Mouse (Mus musculus): ENCODE measurements around the gene Aar2. TPM values are rescaled to one million over a fixed set of nuclear protein-coding genes. Genes with fewer than 3 reads are reported as not detected.

Aar2 gene
- polyA plus RNA-seq, 1 experiment from 2014 or later: 21.8 TPM

- H3K4me2 ChIP-seq (replicated peaks; ENCODE audit: low read depth, low read length): no peak overlapping the region
- H3K4me3 ChIP-seq (ENCODE audit: low read depth, low read length): no peak overlapping the region
- no peak overlapping the region for H3K9ac ChIP-seq (replicated peaks; ENCODE audit: low read depth)
- no peak for ATAC-seq
- H3K27ac ChIP-seq (ENCODE audit: low read length): no peak overlapping the region
- DNase-seq (ENCODE audit: low spot score): no peak
- 65% methylated on average over 6 of the region's 6 CpGs for WGBS
- no peaks in the 10 kb centered on the region for H3K9me3 ChIP-seq (ENCODE audit: low read length)
- H3K36me3 ChIP-seq (ENCODE audit: insufficient read depth, low read length): peaks cover 14% of the 10 kb centered on the region
- H3K27me3 ChIP-seq (replicated peaks; ENCODE audit: insufficient read depth, low read length): no peaks in the 10 kb centered on the region
- no peaks in the 10 kb centered on the region for H3K4me1 ChIP-seq (ENCODE audit: insufficient read depth, low read depth, low read length)
- TF ChIP-seq EP300 (IDR thresholded peaks at IDR 0.05) (no peak), CTCF (IDR thresholded peaks at IDR 0.05) (no peak)
Measured at GRCm38 (mm10) chr2:156571521-156571920, 24.1 kb downstream of the Aar2 start.

- Histone ChIP-seq H3K36me3 (ENCODE audit: insufficient read depth, low read length) (no peaks in the 10 kb centered on the region), H3K4me1 (ENCODE audit: insufficient read depth, low read depth, low read length) (no peaks in the 10 kb centered on the region), H3K9ac (replicated peaks; ENCODE audit: low read depth) (no peak overlapping the region), H3K27me3 (replicated peaks; ENCODE audit: insufficient read depth, low read length) (0 out of 2 replicates have a peak, but pooled peaks cover 3% of the 10 kb centered on the region), H3K27ac (ENCODE audit: low read length) (no peak overlapping the region), H3K4me2 (replicated peaks; ENCODE audit: low read depth, low read length) (no peak overlapping the region), H3K9me3 (ENCODE audit: low read length) (no peaks in the 10 kb centered on the region), H3K4me3 (ENCODE audit: low read depth, low read length) (no peak overlapping the region)
- TF ChIP-seq EP300 (IDR thresholded peaks at IDR 0.05): no peak
- TF ChIP-seq CTCF (IDR thresholded peaks at IDR 0.05): no peak
- WGBS: 72% methylated on average over 7 of the region's 7 CpGs
- no peak for ATAC-seq
- DNase-seq (ENCODE audit: low spot score): no peak
Measured at GRCm38 (mm10) chr2:156576850-156577587, 29.6 kb downstream of the Aar2 start.

DNA sequence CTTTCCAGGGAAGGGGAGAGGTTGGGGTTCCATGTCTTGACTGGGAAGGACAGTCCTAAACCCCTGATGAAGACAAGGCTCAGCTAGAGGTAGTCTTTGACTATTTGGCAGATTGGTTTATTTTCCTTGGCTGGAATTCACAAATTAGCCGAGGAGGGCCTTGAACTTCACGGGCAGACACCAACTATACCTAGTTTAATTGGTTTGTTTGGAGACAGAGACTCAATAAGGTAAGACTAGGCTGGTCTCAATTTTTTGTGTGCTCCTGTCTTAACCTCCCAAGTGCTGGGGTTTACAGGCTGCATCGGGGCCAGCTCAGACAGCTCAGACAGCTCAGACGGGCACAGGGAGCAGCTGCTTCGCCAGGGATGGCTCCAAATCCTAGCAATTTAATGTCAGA, 33.1 kb downstream of the Aar2 start:
- H3K4me1 ChIP-seq (ENCODE audit: insufficient read depth, low read depth, low read length): no peaks in the 10 kb centered on the region
- H3K9ac ChIP-seq (replicated peaks; ENCODE audit: low read depth): no peak overlapping the region
- DNase-seq (ENCODE audit: low spot score) (no peak), ATAC-seq (no peak)
- no peak overlapping the region for H3K27ac ChIP-seq (ENCODE audit: low read length)
- no peak for TF ChIP-seq CTCF (IDR thresholded peaks at IDR 0.05)
- TF ChIP-seq EP300 (IDR thresholded peaks at IDR 0.05): no peak
- no peak overlapping the region for H3K4me2 ChIP-seq (replicated peaks; ENCODE audit: low read depth, low read length)
- 67% methylated on average over 5 of the region's 5 CpGs for WGBS
- H3K4me3 ChIP-seq (ENCODE audit: low read depth, low read length): no peak overlapping the region
- 0 out of 2 replicates have a peak, but pooled peaks cover 3% of the 10 kb centered on the region for H3K27me3 ChIP-seq (replicated peaks; ENCODE audit: insufficient read depth, low read length)
- no peaks in the 10 kb centered on the region for H3K9me3 ChIP-seq (ENCODE audit: low read length)
- H3K36me3 ChIP-seq (ENCODE audit: insufficient read depth, low read length): no peaks in the 10 kb centered on the region

DNA sequence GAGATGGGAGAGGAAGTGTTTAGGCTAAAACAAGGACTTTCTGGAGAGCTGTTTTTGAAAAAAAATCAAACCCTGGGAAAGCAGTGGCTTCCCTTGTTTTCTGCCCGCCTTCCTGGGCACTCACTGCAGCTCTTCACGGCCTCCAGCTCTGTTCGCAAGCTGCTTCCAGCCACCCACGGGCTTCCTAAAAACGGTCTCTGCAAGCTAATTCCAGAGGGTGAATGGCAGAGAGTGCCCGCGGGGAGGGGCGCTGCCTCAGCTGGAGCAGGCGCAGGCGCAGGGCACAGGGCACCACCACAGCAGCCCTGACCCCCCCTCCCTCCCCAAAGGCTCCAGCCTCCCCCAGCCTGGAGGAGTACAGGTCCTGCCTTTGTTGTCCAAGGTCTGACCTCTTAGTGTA, 33.9 kb downstream of the Aar2 start:
- Histone ChIP-seq H3K9ac (replicated peaks; ENCODE audit: low read depth) (no peak overlapping the region), H3K27ac (ENCODE audit: low read length) (no peak overlapping the region), H3K27me3 (replicated peaks; ENCODE audit: insufficient read depth, low read length) (0 out of 2 replicates have a peak, but pooled peaks cover 3% of the 10 kb centered on the region), H3K4me2 (replicated peaks; ENCODE audit: low read depth, low read length) (no peak overlapping the region), H3K36me3 (ENCODE audit: insufficient read depth, low read length) (no peaks in the 10 kb centered on the region), H3K4me1 (ENCODE audit: insufficient read depth, low read depth, low read length) (no peaks in the 10 kb centered on the region), H3K4me3 (ENCODE audit: low read depth, low read length) (no peak overlapping the region), H3K9me3 (ENCODE audit: low read length) (no peaks in the 10 kb centered on the region)
- no peak for DNase-seq (ENCODE audit: low spot score)
- ATAC-seq: no peak
- TF ChIP-seq CTCF (IDR thresholded peaks at IDR 0.05): no peak
- no peak for TF ChIP-seq EP300 (IDR thresholded peaks at IDR 0.05)
- WGBS: 43% methylated on average over 10 of the region's 10 CpGs

DNA sequence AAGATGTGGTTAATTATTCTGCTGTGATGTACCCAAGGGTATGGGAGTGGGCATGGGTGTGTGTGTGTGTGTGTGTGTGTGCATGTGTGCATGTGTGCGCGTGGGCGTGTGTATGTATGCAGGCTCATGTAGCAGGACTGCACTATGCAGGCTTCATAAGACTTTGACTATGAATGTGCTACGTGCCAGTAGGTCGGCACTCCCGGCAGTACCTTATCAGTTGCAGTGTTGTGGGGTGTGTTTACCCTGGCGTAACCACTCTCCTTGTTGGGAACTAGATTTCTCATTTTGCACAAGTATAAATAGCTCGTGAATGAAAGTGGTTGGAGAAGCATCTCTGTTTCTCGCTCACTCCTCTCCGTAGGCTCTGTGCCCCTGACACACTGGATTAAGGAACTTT, 35.5 kb downstream of the Aar2 start:
- Histone ChIP-seq H3K36me3 (ENCODE audit: insufficient read depth, low read length) (no peaks in the 10 kb centered on the region), H3K27me3 (replicated peaks; ENCODE audit: insufficient read depth, low read length) (0 out of 2 replicates have a peak, but pooled peaks cover 3% of the 10 kb centered on the region), H3K4me3 (ENCODE audit: low read depth, low read length) (no peak overlapping the region), H3K4me2 (replicated peaks; ENCODE audit: low read depth, low read length) (no peak overlapping the region), H3K27ac (ENCODE audit: low read length) (no peak overlapping the region), H3K4me1 (ENCODE audit: insufficient read depth, low read depth, low read length) (no peaks in the 10 kb centered on the region), H3K9me3 (ENCODE audit: low read length) (no peaks in the 10 kb centered on the region), H3K9ac (replicated peaks; ENCODE audit: low read depth) (no peak overlapping the region)
- TF ChIP-seq EP300 (IDR thresholded peaks at IDR 0.05): no peak
- no peak for DNase-seq (ENCODE audit: low spot score)
- no peak for ATAC-seq
- 62% methylated on average over 10 of the region's 10 CpGs for WGBS

- no peaks in the 10 kb centered on the region for H3K36me3 ChIP-seq (ENCODE audit: insufficient read depth, low read length)
- no peak overlapping the region for H3K27ac ChIP-seq (ENCODE audit: low read length)
- ATAC-seq (peak; percentile 19; the same call in 1 of the 2 replicates), DNase-seq (ENCODE audit: low spot score) (peak; percentile 4)
- no peak overlapping the region for H3K9ac ChIP-seq (replicated peaks; ENCODE audit: low read depth)
- WGBS: 51% methylated on average over 11 of the region's 11 CpGs
- H3K4me2 ChIP-seq (replicated peaks; ENCODE audit: low read depth, low read length): no peak overlapping the region
- TF ChIP-seq CTCF (IDR thresholded peaks at IDR 0.05): peak; percentile 54
- no peak for TF ChIP-seq EP300 (IDR thresholded peaks at IDR 0.05)
- no peak overlapping the region for H3K4me3 ChIP-seq (ENCODE audit: low read depth, low read length)
- H3K27me3 ChIP-seq (replicated peaks; ENCODE audit: insufficient read depth, low read length): 0 out of 2 replicates have a peak, but pooled peaks cover 3% of the 10 kb centered on the region
- H3K9me3 ChIP-seq (ENCODE audit: low read length): no peaks in the 10 kb centered on the region
- no peaks in the 10 kb centered on the region for H3K4me1 ChIP-seq (ENCODE audit: insufficient read depth, low read depth, low read length)
Measured at GRCm38 (mm10) chr2:156584154-156584796, 36.9 kb downstream of the Aar2 start.

Measured in lung, postnatal 0 days (tissue).